Mouse (Mus musculus): ENCODE results near the gene Rrn3. TPM values are rescaled to one million over a fixed set of nuclear protein-coding genes. Genes with fewer than 3 reads are reported as not detected.
"Not testable (repeated sequence)": the region's sequence is repeated elsewhere in the genome, so short reads cannot be mapped to it uniquely, and the experiment has no call there.

Gene Rrn3
- total RNA-seq, 2 experiments from 2014 or later, result 37.5 to 38.3 TPM

DNA sequence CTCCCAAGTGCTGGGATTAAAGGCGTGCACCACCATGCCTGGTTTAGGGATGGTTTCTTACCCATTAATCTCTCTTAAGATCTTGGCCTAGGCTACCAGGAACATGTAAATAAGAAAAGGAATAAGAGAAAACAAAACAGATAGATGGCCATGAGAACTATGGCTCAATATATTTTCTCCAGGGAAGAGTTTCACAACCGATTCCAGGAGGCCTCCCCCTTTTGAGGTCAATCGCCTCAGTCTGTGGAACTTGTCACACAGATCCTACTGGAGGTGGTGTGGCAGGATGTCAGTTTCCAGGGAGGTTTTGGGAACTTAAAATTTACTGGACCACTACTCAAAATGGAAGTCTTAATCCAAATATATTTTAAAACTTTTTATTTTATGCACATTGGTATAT is 5.9 kb upstream of the Rrn3 start:
- DNase-seq (ENCODE audit: low spot score); intact Hi-C loops (cut with DNase I): not testable (repeated sequence)

DNA sequence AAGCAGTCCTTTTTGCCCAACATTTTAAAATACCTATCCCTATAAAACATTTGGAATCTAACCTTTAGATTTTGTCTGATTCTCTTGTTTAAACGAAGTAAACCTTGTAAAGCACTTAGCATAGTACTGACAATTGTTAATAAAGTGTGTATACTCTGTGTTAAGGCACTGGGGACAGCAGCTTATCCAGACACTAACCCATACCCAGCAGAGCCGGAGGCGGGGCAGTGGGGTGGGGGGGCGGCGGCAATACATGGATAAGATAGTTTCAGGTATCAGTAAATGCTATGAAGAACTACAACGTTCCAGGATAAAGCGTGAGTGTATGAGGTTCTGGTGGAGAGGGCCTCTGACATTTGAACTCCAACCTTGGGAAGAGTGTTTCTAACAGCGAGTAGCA is 708 bp downstream of the Rrn3 start:
- intact Hi-C loops (cut with DNase I), result loop anchor here (2.0 kb wide), 1 partner anchor 38 kb away; the partner anchor contains the start of gene Ntan1
- no peak for DNase-seq (ENCODE audit: low spot score)

DNA sequence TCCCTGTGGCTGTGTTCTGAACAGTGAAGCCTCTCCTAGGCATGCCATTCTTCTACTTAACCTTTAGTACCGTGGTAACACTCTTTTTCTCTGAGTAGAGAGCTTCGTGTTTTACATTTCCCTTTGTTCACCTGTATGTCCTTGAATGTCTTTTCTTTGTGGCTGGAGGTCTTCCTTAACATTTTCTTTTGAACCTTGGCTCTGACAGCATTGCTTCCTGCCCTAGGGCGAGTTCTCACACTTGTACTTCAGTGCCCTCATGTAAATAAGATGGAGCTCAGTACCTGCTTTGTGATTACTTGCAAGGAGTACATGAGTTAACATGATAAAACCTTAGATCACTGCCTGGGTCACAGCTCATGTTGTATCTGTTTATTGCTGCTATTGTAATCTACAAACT is 5.4 kb downstream of the Rrn3 start:
- no peak for DNase-seq (ENCODE audit: low spot score)
- intact Hi-C loops (cut with DNase I), result no loop called here

DNA sequence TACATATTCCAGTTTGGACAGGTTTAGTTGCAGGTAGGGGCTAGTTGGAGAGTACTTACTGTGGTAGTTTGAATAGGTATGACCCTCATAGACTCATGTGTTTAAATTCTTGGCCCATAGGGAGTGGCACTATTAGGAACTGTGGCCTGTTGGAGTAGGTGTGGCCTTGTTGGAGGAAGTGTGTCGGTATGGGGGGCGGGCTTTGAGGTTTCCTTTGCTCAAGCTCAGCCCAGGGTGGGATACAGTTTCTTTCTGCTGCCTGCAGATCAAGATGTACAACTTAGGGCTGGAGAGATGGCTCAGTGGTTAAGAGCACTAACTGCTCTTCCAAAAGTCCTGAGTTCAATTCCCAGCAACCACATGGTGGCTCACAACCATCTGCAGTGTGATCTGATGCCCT is 12.9 kb downstream of the Rrn3 start:
- intact Hi-C loops (cut with DNase I); DNase-seq (ENCODE audit: low spot score): not testable (repeated sequence)

DNA sequence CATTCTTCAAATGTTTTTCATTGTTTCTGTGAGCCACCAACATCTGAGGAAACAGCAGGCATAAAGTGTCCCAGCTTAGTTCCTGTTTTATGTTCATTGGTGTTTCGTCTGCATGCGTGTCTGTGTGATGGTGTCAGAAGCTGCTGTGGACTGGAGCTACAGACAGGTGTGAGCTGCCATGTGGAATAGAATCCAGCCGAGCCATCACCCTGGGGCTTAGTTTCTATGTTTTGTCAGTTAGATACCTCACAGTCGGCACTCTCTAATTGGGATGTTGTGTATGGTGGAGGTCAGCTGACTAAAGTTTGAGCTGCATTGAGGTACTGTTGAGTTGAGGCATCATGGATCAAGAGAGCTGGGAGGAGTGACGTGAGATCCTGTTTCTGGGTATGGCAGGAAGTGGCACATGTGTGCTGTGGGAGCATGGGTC is 16.3 kb downstream of the Rrn3 start:
- intact Hi-C loops (cut with DNase I), result no loop called here

DNA sequence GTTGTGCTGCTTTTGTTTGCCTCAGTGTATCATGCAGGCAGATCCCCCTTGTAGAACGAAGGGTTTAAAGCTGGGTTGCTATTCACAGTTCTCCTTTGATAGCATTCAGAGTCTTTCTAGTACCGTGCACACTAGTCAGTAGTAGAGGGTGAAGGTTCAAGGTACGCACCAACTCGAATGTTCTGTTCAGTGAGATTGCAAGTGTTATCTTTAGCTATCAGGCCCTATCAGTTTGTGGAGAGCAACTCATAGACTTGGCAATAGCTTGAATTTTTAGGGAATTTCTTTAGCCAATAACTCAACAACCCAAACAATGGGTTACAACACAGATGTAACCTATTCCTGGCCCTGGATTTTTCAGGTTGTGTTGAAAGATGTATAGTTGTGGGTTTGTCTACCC is 20.7 kb downstream of the Rrn3 start:
- intact Hi-C loops (cut with DNase I), result no loop called here

More for the DNA sequence above, 16.3 kb downstream of the Rrn3 start:
- no peak for DNase-seq (ENCODE audit: low spot score)

DNA sequence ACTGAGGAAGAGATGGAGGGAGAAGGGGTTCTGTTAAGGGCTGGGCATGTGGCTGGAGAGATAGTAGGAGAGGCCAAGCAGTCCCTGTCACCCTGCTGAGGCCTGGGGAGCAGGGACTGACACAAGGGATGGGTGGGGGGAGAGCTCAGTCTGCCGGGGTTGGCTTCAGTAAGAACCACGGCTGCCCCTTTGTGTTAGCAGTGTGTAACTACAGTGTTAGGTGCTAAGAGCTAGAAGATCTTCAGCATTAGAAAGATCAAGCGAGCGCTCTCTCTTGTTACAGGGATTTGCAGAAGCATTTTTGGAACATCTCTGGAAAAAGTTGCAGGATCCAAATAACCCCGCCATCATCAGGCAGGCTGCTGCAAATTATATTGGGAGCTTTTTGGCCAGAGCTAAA is 24.2 kb downstream of the Rrn3 start:
- no peak for DNase-seq (ENCODE audit: low spot score)
- intact Hi-C loops (cut with DNase I), result no loop called here

More for the DNA sequence above, 20.7 kb downstream of the Rrn3 start:
- DNase-seq (ENCODE audit: low spot score), result no peak

DNA sequence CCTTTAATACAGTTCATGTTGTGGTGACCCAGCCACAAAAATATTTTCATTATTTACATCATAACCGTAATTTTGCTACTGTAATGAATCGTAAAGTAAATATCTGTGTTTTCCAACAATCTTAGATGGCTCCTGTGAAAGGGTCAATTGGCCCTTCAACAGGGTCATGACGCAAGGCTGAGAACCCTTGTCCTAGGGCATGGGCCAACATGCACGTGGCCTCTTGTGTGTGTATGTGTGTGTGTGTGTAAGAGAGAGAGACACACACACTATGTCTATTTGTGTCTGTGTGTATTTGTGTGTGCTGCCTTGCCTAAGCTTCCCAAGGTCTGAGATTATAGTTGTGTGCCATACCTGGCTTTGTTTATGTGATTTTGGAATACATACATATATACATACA is 27.1 kb downstream of the Rrn3 start:
- intact Hi-C loops (cut with DNase I), result no loop called here
- DNase-seq (ENCODE audit: low spot score), result no peak

DNA sequence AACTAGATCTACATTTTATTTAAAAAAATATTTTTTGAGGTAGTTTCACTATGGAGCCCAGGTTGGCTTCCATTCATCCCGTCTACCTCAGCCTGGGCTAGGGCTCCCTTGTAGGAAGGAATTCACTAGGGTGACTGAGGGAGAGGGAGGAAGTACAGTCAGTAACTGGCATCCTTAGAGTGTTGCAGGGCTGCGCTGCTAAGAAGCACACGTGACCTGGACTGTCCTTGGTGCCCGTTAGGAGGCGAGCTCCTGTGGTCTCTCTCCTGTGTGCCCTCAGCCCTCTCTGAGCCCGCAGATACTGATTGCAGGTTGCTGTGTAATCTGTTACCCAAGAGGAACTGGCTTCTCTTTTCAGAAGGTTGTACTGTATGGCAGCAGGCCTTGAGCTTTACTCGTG is 27.9 kb downstream of the Rrn3 start:
- no peak for DNase-seq (ENCODE audit: low spot score)
- intact Hi-C loops (cut with DNase I), result no loop called here

DNA sequence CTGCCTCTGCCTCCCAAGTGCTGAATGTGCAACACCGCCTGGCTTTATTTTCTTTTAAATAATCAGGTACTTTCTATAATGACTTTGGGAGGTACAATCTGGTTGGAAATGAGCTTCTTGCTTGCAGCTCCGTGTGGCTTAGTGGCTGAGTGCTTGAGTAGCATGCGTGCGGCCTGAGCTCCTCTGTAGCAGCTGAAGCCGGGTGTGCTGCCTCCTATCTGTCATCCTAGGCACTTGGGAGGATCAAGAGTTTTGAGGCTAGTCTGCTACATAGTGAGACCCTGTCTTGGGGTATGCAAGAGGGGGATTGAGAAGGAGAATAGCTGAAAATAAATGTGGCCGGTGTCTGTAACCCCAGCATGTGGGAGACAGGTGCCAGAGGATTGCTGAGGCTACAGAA is 31.6 kb downstream of the Rrn3 start:
- DNase-seq (ENCODE audit: low spot score), result no peak
- intact Hi-C loops (cut with DNase I), result no loop called here

DNA sequence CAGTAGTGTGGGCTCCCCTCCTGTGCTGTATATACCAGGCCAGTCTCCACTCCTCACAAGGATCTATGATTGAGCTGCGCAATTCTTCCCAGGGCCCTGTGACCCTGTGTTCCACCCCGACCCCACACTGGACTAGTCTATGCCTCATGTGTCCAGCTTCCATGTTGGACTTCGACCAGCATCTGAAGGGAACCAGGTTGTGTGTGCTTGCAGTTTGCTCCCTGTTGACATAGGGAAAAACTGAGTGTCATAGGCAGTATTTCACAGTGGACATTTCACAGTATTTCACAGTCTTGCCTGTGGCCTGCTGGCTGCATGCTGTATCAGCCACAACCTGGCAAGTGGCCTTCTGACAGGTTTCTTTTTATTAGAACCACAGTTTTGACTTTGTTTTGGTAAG is 32.7 kb downstream of the Rrn3 start:
- DNase-seq (ENCODE audit: low spot score), result no peak
- intact Hi-C loops (cut with DNase I), result no loop called here

DNA sequence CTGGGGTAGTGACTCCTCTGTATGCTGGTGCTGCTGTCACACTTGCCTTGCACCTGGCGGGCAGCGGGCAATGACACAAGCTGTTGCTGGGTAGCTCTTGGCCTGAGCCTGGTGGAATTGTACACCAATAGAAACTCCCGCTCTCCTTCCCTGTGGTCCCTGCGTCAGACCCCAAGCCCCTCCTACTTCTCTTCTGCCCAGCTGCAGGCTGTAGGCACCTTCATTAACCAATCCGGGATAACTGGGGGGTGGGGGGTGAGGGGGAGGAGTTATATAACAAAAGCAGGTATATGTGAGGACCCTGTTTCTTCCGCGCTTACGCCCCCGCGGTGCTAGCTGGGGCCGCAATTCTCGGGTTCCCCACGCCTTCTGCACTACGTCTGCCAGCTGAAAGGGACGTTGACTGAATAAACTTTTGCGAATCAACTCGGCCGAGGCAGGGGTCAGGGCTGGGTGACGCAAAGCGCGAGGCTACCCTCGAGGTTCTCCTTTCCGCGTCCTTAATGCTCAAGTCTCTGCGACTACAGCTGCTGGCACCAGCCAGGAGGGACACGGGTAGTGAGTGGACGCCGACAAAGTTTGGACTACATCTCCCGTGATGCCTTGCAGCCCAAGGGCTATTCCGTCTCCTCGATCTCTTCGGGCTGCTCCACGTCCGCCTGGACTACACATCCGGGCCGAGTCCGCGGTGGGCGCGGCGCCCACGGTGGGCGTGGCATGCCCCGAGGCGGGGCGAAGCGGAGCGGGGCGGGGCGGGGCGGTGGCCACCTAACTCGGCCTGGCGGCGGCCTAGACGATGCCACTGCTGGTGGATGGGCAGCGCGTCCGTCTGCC is 38.3 kb downstream of the Rrn3 start, which contains the start of gene Ntan1:
Gene Ntan1 (plus strand): TSS at position 286 of the 834 bp plus-strand sequence.
- peak; percentile 93 for DNase-seq (ENCODE audit: low spot score)
- intact Hi-C loops (cut with DNase I), result loop anchor here (2.0 kb wide), 1 partner anchor 38 kb away; the partner anchor contains the start of gene Rrn3

DNA sequence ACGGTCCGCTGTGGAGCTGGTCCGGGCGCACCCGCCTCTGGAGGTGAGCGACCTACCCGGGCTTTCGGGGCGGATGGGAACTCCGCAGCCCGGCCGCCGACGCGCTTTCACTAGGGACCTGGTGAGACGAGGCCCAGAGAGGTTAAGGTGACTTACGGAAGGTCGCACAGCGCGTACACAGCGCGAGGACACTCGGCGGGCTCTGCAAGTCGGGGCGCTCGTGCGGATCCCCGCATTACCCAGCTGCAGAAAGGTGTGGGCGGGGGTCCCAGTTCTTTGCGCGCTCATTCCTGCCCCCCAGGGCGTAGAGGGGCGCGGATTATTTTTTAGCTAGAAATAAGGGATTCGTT is 38.9 kb downstream of the Rrn3 start:
- intact Hi-C loops (cut with DNase I), result loop anchor here (2.0 kb wide), 1 partner anchor 39 kb away; the partner anchor contains the start of gene Rrn3
- DNase-seq (ENCODE audit: low spot score), result no peak

DNA sequence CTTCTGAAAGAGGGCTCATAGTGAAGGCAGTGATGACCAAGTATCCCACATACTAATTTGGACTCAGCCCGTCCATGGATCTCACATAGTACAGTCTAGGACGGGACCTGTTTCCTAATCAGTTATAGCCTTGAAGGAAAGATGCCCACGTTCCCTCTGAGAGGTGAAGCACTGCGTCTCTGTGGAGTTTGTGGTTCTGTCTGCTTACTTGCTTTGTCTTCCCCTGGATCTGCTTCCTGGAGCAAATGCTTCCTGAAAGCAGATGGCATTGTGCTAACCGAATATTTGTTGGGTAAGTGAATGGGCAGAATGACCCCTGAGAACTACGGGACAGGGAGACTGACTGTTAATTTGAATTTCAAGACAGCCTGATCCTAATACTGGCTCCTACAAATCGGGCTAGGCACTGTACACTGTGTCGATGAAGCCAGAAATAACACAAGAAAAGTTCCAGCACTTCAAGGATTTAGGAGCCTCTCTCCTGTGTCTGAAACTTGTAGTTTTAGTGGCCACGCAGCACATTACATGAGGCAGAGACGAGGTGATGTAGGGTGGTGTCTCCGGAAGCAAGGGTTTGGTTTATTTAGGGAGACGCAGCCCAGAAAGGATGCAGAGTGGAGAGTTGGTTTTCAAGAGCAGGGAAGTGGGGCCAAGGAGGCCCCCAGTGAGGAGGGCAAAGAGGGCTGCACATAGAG is 39.4 kb downstream of the Rrn3 start:
- intact Hi-C loops (cut with DNase I), result loop anchor here (2.0 to 5.0 kb wide), 2 partner anchors 39 to 342 kb away; partner anchors contain the start of genes Marf1, Nde1 and Rrn3

DNA sequence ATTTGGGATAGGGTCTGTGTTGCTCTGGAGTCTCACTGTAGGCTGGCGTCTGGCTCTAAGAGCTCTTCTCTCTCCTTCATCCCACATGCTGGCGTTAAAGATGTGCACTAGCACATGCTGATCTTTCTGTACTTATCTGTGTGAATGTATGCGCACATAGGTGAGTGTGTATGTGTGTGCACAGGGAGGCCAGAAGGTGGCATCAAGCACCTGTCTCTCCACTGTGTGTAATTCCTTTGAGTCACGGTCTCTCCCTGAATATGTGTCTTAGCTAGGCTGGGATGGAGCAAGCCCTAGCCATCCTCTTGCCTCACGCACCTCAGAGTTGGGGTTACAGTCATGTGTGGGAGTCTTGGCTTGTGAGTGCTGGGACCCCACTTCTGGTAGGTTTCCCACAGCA is 40.3 kb downstream of the Rrn3 start:
- no peak for DNase-seq (ENCODE audit: low spot score)
- intact Hi-C loops (cut with DNase I), result loop anchor here (5.0 kb wide), 1 partner anchor 342 kb away; the partner anchor contains the start of genes Marf1 and Nde1

More for the DNA sequence above, 39.4 kb downstream of the Rrn3 start:
- no peak for DNase-seq (ENCODE audit: low spot score)

DNA sequence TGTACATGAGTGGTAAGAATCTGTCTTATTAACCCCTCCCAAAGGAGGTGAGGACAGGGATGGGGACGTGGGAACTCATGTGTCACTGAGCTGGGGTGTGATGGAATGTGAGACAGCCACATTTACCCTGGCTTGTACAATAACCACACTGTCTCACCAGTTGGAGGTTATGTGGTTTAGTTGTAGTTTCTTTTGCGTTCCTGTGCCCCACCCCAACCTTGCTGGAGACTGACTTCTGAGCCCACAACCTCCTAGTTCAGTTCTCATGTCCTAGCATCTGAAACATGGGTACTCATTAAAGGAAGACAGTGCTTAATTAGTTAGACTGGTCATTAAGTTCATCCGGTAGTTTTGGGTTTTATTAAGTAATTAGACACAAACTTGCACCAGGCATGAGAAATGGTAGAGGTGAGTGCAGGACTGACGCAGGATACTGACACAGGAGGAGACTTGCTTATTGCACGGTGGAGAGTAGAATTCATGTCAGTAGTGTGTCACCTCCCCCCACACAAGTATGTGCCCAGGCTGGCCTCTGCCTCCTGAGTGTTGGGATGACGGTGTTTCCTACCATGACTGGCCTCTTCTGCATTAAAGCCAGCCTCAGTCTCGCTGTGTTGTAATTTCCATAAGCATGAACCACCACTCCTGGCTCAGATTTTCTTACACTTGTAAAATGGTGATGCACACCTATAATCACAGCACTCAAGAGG is 45.4 kb downstream of the Rrn3 start:
- intact Hi-C loops (cut with DNase I), result no loop called here
- no peak for DNase-seq (ENCODE audit: low spot score)

DNA sequence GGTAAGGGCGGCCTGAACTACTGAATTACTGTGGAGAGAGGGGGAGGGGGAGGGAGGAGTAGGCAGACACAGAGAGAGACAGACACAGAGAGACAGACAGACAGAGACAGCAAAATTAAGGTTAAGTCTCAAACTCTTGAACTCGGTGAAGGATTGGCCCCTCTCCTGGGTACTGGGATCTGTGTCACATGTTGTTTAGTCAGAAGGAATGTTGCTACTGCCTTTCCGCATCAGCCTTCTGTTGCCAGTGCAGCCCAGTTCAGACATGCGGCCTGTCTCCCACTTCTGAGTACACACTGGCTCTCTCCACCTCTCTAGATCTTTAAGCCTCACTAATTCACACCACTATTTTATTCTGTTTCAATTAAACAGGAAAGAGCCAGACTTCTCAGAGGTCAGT is 46.0 kb downstream of the Rrn3 start:
- DNase-seq (ENCODE audit: low spot score), result no peak
- intact Hi-C loops (cut with DNase I), result no loop called here

DNA sequence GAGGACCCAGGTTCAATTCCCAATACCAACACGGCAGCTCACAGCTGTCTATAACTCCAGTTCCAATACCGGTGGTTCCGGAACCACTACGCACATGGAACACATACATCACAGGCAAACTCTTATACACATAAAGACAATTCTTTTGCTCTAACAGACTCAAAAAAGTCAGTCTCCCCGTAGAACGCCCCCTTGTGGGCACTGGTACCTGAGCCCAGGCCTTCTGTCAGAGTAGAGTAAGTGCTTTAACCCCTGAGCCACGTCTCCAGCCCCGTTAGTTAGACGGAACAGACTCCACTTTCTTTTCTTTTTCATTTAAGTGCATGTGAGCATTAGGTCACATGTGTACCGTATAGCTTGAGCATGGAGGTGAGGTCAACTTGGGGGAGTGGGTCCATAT is 49.9 kb downstream of the Rrn3 start:
- no peak for DNase-seq (ENCODE audit: low spot score)
- intact Hi-C loops (cut with DNase I), result no loop called here

DNA sequence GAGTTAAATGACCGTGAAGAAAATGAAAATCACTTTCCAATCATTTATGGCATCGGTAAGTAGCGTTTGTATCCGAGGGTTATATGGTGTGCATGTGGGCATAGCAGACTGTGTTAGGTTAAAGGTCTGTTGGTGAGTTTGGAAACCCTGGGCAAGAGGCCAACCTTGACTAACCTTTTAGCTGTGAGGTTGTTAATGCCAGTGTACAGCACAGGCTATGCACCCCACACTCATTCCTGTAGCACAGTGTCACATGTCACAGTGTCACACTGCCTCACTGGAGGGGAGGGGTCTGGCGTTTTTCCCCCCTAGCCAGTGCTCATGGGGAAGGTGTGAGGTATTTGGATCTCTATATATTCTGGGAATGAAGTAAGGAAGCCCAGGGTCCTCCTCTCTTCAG is 51.1 kb downstream of the Rrn3 start:
- intact Hi-C loops (cut with DNase I), result no loop called here

DNA sequence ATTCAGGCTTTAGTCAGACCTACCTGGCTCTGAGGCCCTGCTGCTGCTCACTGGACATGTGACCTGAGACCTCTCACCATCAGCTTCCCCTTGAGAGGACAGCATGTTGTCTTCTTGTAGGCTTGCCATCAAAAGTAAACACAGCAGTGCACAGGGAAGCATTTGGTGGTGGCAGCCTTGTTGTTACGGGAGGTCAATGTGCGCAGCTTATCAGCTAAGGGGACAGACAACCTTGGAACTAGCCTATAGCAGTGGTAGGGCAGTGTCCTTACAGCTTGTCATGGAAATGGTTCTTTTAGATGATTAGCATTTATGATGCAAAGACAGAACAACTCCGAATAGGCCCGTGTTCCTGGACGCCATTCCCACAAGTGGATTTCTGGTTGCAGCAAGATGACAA is 53.9 kb downstream of the Rrn3 start:
- intact Hi-C loops (cut with DNase I), result no loop called here
- DNase-seq (ENCODE audit: low spot score), result no peak

More for the DNA sequence above, 51.1 kb downstream of the Rrn3 start:
- DNase-seq (ENCODE audit: low spot score), result no peak

Data from heart, postnatal 25 days (tissue).